Mouse (Mus musculus): ENCODE measurements around the gene Qprt.

The Qprt gene

DNA sequence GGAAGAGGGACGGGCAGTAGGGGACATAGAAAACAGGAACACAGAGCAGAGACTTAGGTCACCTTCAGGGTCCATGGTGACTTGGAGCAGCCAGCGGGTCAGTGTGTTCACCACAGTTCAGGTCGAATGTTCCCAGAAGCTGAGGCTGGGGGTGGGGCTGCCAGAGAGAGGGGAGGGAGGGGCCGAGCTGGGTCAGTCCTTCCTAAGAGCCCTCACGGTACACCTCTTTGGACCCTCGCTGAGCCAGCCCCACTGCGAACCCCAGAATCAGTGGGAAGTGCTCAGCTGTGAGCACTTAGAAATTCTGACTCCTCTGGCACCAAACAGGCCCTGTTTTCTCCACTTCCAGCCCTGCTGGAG, at the start of gene Qprt:
Gene Qprt (minus strand): TSS at position 316 of the 360 bp plus-strand sequence.
- DNase-seq, result no peak

GRCm38 (mm10) chr7:127166501-127166900, 44.5 kb upstream of the Qprt start:
- DNase-seq, result no peak

DNA sequence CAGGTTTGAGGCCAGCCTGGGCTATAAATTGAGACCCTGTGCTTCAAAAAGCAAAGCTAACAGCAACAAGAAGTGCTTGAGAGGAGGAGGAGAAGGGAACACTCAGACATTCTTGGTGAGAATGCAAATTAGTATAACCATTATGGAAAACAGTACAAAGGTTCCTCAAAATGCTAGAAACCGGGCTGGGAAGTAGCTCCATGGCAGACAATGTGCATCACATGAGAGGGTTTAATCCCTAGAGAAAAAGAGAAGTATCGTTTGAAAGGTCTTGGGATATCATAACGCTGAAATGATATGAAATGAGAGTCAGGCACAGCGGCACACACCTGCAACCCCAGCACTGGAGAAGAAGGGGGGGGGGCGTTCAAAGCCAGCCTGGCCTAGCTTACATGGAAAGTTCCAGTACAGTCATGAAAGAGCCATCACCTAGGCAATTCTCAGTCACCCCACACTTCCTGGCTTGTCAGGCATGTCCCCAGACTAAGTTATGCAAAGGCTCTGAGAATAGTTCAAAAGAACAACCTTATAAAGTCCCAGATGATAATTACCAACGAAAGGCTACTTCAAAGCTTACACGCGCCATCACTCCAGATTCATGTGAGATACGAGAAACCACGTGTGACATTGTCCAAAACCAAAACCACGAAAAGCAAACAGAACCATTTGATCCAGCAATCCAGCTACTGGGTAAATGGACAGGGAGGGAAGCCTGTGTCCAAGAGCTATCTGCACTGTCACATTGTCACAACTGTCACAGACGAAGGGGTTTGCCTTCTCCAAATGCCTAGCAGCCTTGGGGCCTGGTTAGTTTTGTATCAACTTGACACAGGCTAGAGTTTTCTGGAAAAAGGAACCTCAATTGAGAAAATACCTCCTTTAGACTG, 43.8 kb upstream of the Qprt start:
- no peak for DNase-seq

GRCm38 (mm10) chr7:127164002-127164401, 42.0 kb upstream of the Qprt start:
- DNase-seq, result no peak

DNA sequence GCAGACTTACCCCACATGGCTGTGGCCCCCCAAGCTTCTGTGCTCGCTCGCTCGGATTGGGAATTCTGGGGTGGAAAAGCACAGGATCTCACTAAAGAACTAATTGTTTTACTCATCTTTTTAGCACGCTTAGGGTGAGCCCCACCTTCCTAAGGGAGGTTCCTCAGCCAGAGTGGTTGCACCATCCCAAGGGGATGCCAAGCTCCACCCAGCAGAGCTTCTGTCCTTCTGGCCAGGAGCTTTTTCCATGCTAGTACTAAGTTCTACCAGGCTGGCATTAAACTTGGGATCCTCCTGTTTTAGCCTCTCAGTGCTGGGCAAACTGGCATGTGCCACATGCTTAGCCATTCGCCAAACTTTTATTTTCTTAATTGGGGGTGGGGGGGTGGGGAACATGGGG, 40.5 kb upstream of the Qprt start:
- DNase-seq, result no peak

GRCm38 (mm10) chr7:127157548-127157947, 35.5 kb upstream of the Qprt start:
- DNase-seq, result no peak

DNA sequence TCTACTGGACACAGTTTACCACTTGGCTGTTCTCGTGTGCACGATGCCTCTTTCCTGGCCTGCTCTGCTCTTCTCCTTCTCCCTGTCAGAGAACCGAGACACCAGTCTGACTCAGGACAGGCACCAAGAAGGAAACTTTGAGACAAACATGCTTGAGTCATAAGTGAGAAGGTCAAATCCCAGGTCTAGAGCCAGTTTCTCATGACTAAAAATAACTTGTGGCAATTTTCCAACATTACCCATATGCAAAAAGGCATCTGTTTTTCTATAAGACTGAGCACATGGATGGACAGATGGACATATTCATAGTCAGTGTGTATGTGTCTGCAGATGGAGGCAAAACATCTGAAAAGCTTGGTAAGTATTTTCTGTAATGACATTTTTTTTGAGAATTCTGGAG, 31.5 kb upstream of the Qprt start:
- no peak for DNase-seq

- DNase-seq, result no peak
Observed at GRCm38 (mm10) chr7:127152464-127152863, 30.4 kb upstream of the Qprt start.

- DNase-seq, result peak; percentile 51
Observed at GRCm38 (mm10) chr7:127147901-127148300, 25.9 kb upstream of the Qprt start.

- DNase-seq, result no peak
Observed at GRCm38 (mm10) chr7:127146267-127146603, 24.2 kb upstream of the Qprt start.

DNA sequence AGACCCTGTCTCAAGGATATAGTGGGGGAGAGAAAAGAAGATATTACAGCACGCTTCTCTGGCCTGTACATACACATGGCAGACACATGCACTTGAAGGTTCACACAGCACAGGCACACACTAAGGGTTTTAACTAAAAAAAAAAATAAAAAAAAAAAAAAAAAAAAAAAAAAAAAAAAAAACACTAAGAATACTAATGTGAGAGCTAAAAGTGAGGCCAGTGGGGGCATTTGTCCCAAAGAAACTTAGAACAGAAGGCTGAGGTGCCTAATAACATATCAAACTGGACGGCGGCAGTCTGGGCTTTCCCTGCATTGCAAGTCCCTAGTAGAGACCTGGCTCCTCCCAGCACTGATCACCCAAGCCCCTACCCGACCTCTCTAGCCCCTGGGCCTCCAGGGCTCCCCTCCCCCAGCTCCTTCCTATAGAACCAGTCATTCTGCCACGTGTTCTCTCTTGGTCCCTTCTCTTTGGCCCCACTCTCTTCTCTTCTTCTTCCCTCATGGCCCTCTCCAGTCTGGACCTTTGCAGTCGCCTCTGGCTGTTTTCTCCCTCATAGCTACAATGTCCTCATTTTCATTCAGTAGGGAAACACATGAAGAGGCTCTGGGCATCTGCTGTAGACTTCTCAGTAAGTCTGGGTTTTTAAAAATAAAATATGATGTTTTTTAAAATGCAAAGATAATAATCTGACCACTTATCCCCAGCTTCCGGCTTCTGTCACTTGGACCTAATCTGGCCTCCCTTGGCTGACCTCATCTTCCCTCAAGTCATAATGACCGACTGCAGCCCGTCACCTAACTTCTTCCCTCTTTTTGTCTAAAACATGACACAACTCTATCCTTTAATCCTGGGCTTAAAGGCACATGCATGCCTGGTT, 23.6 kb upstream of the Qprt start:
- DNase-seq, result no peak

GRCm38 (mm10) chr7:127144412-127144811, 22.4 kb upstream of the Qprt start:
- DNase-seq, result no peak

DNA sequence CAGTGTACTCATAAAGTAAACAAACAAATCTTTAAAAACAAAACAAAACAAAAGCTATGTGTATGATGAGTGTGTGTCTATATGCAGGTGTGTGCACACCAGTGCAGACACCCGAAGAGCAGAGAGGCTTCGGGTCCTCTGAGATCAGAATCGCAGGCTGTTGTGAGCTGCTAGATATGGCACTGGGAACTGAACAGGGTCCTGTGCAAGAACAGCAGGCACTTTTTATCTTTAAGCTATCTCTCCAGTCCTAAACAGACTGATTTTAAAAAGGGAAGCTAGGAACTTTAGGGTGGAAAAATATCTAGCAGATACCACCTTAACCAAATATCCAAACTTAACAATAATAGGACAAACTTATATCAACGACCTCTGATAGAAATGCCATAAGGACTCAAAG, 20.6 kb upstream of the Qprt start:
- no peak for DNase-seq

GRCm38 (mm10) chr7:127142214-127142613, 20.2 kb upstream of the Qprt start:
- DNase-seq, result no peak

GRCm38 (mm10) chr7:127140623-127141404, 18.8 kb upstream of the Qprt start:
- DNase-seq, result no peak

- no peak for DNase-seq
Observed at GRCm38 (mm10) chr7:127139562-127139961, 17.5 kb upstream of the Qprt start.

DNA sequence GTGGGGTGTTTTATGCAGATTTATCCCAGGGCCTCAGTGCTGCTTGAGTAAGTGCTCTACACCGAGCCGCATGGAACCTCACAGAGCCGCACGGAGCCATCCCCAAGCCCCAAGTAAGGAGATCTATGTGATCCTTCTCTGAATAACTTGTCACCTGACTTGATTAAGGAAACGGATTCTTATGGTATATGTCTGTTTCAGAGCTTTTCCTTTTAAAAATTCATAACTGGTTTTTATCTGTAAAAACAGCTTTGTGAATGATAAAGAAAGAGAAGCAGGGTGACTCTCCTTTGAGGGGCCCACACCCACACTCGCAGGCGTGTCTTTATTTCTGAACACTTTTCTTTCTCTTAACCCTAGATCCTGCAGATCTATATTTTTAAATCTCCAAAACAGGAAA, 17.1 kb upstream of the Qprt start:
- no peak for DNase-seq

DNA sequence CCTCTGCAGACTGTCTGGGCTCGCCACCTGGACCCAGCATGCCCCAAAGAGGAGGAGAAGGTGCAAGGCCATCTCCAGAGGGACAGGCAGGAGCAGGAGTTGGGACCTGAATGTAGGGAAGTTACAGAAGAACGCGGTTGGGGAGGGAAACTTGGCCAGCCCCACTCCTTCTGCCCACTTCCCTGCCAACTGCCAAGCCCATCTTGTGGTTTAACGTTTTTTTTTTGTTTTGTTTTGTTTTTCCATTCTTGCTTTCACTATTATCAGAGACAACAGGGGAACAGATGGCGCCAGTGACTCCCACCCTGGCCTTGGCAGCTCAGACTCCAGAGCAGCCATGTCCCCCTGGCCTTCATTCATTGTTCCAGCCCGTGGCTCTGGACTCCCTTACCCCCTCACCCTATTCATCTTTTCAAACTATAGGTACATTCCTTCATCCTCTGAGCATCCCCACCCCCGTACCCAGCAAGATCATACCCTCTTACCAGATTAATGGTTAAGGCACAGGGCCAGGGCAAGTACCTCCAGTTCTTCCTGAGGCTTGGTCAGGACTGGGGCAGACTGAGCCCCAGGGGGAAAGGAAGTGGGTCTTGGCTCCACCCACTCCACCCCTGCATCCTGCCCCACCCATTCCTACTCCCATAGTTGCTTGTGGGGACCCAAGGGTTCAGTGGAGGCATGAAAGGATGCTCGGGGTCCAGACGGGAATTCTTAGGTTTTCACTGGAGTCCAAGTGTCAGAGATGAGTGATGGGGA, 15.4 kb upstream of the Qprt start, which contains the start of gene Spn:
Gene Spn (minus strand): TSS at position 562 of the 756 bp plus-strand sequence.
- DNase-seq, result no peak

DNA sequence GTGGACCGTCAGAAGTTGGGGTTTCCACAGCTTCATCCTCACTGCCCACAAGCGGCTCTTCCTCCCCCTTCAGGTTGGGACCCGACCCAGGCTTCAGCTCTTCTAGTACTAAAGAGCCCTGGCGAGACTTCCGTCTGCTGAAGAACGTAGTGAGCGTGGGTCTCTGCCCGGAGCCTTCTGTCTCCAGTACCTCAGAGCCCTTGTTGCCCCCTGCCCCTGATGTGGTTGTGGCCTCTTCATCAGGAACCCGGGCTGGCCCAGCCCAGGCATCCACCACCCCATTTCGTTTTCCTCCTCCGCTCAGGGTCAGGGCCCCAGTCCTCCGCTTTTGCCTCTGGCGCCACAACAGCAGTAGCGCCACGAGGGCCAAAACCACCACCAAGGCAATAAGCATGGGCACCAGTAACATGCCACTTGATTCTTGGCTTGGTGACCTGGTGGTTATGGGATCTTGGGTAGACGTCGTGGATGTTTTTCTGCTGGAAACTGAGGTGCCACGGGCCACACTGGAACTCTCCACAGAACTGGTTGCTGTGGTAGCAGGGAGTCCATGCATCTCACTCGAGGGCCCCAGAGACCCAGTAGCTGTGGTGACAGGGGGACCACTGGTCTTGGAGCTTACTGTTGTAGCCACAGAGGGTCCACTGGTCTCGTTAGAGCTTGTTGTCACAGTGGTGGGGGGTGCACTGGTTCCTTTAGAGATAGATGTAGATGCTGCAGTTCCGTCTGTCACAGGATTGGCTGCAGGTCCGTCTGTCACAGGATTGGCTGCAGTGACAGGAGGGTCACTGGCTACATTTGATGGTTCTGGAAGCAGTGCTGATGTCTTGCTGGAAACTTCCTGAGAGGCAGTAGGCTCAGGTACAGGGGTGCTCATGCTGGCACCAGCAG, 14.4 kb upstream of the Qprt start:
- DNase-seq, result no peak

DNA sequence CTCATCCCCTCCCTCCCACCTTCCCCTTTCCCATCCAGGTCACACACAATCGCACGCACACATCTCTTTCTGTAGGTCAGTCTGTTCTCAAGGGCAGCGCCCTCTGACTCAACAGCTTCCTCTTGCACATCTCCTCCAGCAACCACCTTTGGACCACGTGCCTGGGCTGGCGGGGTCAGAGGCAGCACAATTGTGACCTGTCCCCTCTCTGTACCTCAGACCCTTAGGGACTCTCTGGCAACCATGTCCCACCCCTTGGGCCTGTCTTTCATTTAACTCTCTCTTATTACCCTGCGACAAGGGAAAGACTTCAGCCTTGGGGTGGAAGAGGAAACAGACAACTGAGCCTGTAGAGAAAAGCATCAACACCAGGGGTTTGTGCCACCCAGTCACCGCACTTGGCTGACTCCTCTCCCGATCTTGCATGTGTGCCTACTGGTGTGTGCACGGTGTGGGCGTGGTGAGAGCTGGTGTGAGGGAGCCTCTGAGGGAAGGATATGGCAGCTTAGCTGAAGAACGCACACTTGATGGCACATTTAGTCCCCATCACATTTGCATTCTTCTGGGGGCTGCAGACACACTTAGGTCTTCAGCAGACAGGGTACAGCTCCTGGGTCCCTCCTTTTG, 12.9 kb upstream of the Qprt start:
- no peak for DNase-seq

DNA sequence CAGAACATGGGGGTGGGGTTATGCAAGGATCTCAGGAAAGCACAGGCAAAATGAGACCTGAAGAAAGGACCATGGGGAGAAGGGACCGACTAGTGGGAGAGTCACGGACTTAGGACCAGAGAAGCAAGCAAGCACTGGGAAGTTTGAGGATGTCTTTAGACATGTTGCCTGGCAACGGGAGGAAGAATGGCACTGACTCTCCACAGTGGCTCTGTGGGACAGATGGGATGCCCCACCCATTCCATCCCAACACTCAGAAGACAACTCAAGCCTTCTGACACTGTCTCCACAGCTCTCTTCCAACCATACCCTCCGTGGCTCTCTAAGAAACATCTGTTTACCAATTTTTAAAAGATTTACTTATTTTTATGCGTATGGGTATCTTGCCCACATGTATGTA, 11.1 kb upstream of the Qprt start:
- DNase-seq, result no peak

Measured in lung, postnatal 10 days (tissue).